Mouse (Mus musculus): ENCODE data around the gene Col9a1.

The Col9a1 gene

GRCm38 (mm10) chr1:24292515-24292914 lies 115.1 kb downstream of the Col9a1 start:
- DNase-seq (ENCODE audit: extremely low spot score, low read depth, low spot score) = no peak

- no peak for DNase-seq (ENCODE audit: extremely low spot score, low read depth, low spot score)
Observed at GRCm38 (mm10) chr1:24294979-24295942, 117.9 kb downstream of the Col9a1 start.

- DNase-seq (ENCODE audit: extremely low spot score, low read depth, low spot score) = no peak
Observed at GRCm38 (mm10) chr1:24300700-24301099, 123.3 kb downstream of the Col9a1 start.
